Mouse (Mus musculus) stomach, postnatal 0 days (tissue): ENCODE measurements around the gene Rps6kb2.

Experiments used
- CTCF ChIP-seq: IDR thresholded peaks from 2 replicates; pipeline ENCODE4 v1.5.1; 2016; ENCODE audit warnings: antibody characterized with exemption, low read depth, mild to moderate bottlenecking, moderate library complexity
- EP300 ChIP-seq: optimal IDR thresholded peaks from 2 replicates; pipeline ENCODE3; 2016; ENCODE audit warnings: antibody characterized with exemption

- TF ChIP-seq EP300, result no peak
- no peak for TF ChIP-seq CTCF
These were observed 4.1 kb downstream of the Rps6kb2 start for GRCm38 (mm10) chr19:4159049-4159448.
